Mouse (Mus musculus) midbrain, embryonic 14.5 days (tissue): ENCODE data around the gene Dock8. TPM values are rescaled to one million over a fixed set of nuclear protein-coding genes. Genes with fewer than 3 reads are reported as not detected.

ENCODE experiments used
- ATAC-seq: fragments of 200-750 bp; cut with Nextera tagmentation; 2 replicates; pipeline ENCODE4 v1.8.0; 2017; ENCODE audit warnings: moderate number of reproducible peaks, moderate library complexity; ENCODE audit not compliant: low FRiP score, low TSS enrichment
- DNase-seq: peaks from one replicate; pipeline ENCODE4 v3.0.0-alpha.2; 2015
- H3K27ac ChIP-seq: fragments of 300-500 bp; sonication (generic); replicated peaks from 2 replicates; pipeline ENCODE4 v1.5.1; 2014; ENCODE audit warnings: mild to moderate bottlenecking, low read depth, low read length, moderate library complexity
- H3K27me3 ChIP-seq: fragments of 300-500 bp; sonication (generic); 2 replicates; pipeline ENCODE4 v1.6.1; 2014; ENCODE audit warnings: low read length, control low read depth, mixed read lengths; ENCODE audit not compliant: control insufficient read depth, insufficient read depth
- H3K36me3 ChIP-seq: fragments of 300-500 bp; sonication (generic); 2 replicates; pipeline ENCODE4 v1.6.1; 2014; ENCODE audit warnings: low read length, control low read depth; ENCODE audit not compliant: control insufficient read depth, insufficient read depth
- H3K4me1 ChIP-seq: fragments of 300-500 bp; sonication (generic); 2 replicates; pipeline ENCODE4 v1.6.1; 2014; ENCODE audit warnings: mild to moderate bottlenecking, antibody characterized with exemption, low read length, control low read depth; ENCODE audit not compliant: control insufficient read depth, insufficient read depth
- H3K4me2 ChIP-seq: fragments of 300-500 bp; sonication (generic); 2 replicates; pipeline ENCODE4 v1.6.1; 2014; ENCODE audit warnings: mild to moderate bottlenecking, low read length, moderate library complexity
- H3K4me3 ChIP-seq: fragments of 300-500 bp; sonication (generic); replicated peaks from 2 replicates; pipeline ENCODE4 v1.5.1; 2014; ENCODE audit warnings: low read depth, low read length
- H3K9ac ChIP-seq: fragments of 300-500 bp; sonication (generic); replicated peaks from 2 replicates; pipeline ENCODE4 v1.6.1; 2014; ENCODE audit warnings: mild to moderate bottlenecking, low read length, moderate library complexity
- H3K9me3 ChIP-seq: fragments of 300-500 bp; sonication (generic); 2 replicates; pipeline ENCODE4 v1.6.1; 2016; ENCODE audit warnings: low read length, control low read depth, mixed read lengths; ENCODE audit not compliant: control insufficient read depth
- WGBS: fragments of 180-500 bp; shearing (Covaris S2); extraction: QIAGEN DNeasy Blood & Tissue Kit; methylation state at CpG from one replicate; pipeline ENCODE4 v1.1.7; 2014; 5-methylcytosine and 5-hydroxymethylcytosine counted together
- polyA plus RNA-seq: library from polyadenylated mRNA; unstranded; fragments of >200 nt; fragmentation: Nextera tagmentation; extraction: Ambion mirVana; gene quantifications from 2 replicates; pipeline ENCODE4 v1.2.1, GENCODE M21; 2014

Dock8 gene
- polyA plus RNA-seq, 1 experiment from 2014 or later: 0.41 TPM

- no peaks in the 10 kb centered on the region for H3K27me3 ChIP-seq
- no peaks in the 10 kb centered on the region for H3K4me1 ChIP-seq
- H3K4me3 ChIP-seq: no peak overlapping the region
- 92% methylated on average over 10 of the region's 10 CpGs for WGBS
- H3K36me3 ChIP-seq: no peaks in the 10 kb centered on the region
- H3K9me3 ChIP-seq: no peaks in the 10 kb centered on the region
- no peak overlapping the region for H3K9ac ChIP-seq
- DNase-seq: no peak
- ATAC-seq: no peak
- no peak overlapping the region for H3K27ac ChIP-seq
- H3K4me2 ChIP-seq: no peak overlapping the region
These were observed 20.2 kb upstream of the Dock8 start for GRCm38 (mm10) chr19:24978852-24979842.

- H3K4me1 ChIP-seq: no peaks in the 10 kb centered on the region
- WGBS: 59% methylated on average over 8 of the region's 8 CpGs
- ATAC-seq (peak; percentile 48; the same call in 1 of the 2 replicates), DNase-seq (peak; percentile 72)
- no peaks in the 10 kb centered on the region for H3K36me3 ChIP-seq
- no peaks in the 10 kb centered on the region for H3K9me3 ChIP-seq
- H3K4me3 ChIP-seq: no peak overlapping the region
- H3K9ac ChIP-seq: no peak overlapping the region
- no peak overlapping the region for H3K27ac ChIP-seq
- H3K4me2 ChIP-seq: no peak overlapping the region
- H3K27me3 ChIP-seq: no peaks in the 10 kb centered on the region
These were observed 18.0 kb upstream of the Dock8 start for GRCm38 (mm10) chr19:24981294-24981693.

- no peak overlapping the region for H3K4me3 ChIP-seq
- no peaks in the 10 kb centered on the region for H3K9me3 ChIP-seq
- 86% methylated on average over 4 of the region's 4 CpGs for WGBS
- H3K36me3 ChIP-seq: no peaks in the 10 kb centered on the region
- H3K27ac ChIP-seq: no peak overlapping the region
- DNase-seq: no peak
- H3K9ac ChIP-seq: no peak overlapping the region
- no peaks in the 10 kb centered on the region for H3K27me3 ChIP-seq
- no peaks in the 10 kb centered on the region for H3K4me1 ChIP-seq
- ATAC-seq: no peak
- no peak overlapping the region for H3K4me2 ChIP-seq
These were observed 16.3 kb upstream of the Dock8 start for GRCm38 (mm10) chr19:24983050-24983449.

GRCm38 (mm10) chr19:24983857-24984498 lies 15.4 kb upstream of the Dock8 start:
- Histone ChIP-seq H3K4me1 (no peaks in the 10 kb centered on the region), H3K4me2 (no peak overlapping the region), H3K36me3 (no peaks in the 10 kb centered on the region), H3K27me3 (no peaks in the 10 kb centered on the region), H3K27ac (no peak overlapping the region), H3K9ac (no peak overlapping the region), H3K9me3 (no peaks in the 10 kb centered on the region), H3K4me3 (no peak overlapping the region)
- DNase-seq (no peak), ATAC-seq (no peak)
- 83% methylated on average over 7 of the region's 7 CpGs for WGBS

GRCm38 (mm10) chr19:24985045-24985444 lies 14.3 kb upstream of the Dock8 start:
- no peak overlapping the region for H3K4me2 ChIP-seq
- WGBS: 93% methylated on average over 2 of the region's 2 CpGs
- no peak overlapping the region for H3K9ac ChIP-seq
- H3K4me1 ChIP-seq: no peaks in the 10 kb centered on the region
- no peak overlapping the region for H3K27ac ChIP-seq
- ATAC-seq (no peak), DNase-seq (no peak)
- no peaks in the 10 kb centered on the region for H3K27me3 ChIP-seq
- no peaks in the 10 kb centered on the region for H3K9me3 ChIP-seq
- no peak overlapping the region for H3K4me3 ChIP-seq
- H3K36me3 ChIP-seq: no peaks in the 10 kb centered on the region

- Histone ChIP-seq H3K36me3 (no peaks in the 10 kb centered on the region), H3K27ac (no peak overlapping the region), H3K4me3 (no peak overlapping the region), H3K27me3 (no peaks in the 10 kb centered on the region), H3K9me3 (no peaks in the 10 kb centered on the region), H3K4me1 (no peaks in the 10 kb centered on the region), H3K9ac (no peak overlapping the region), H3K4me2 (no peak overlapping the region)
- ATAC-seq (no peak), DNase-seq (no peak)
- WGBS: 71% methylated on average over 4 of the region's 4 CpGs
These were observed 12.0 kb upstream of the Dock8 start for GRCm38 (mm10) chr19:24987355-24987754.

GRCm38 (mm10) chr19:24988831-24989230 lies 10.5 kb upstream of the Dock8 start:
- no peaks in the 10 kb centered on the region for H3K9me3 ChIP-seq
- 90% methylated on average over 5 of the region's 5 CpGs for WGBS

GRCm38 (mm10) chr19:24990138-24990822 lies 9.1 kb upstream of the Dock8 start:
- DNase-seq (no peak), ATAC-seq (no peak)
- Histone ChIP-seq H3K4me2 (no peak overlapping the region), H3K27me3 (no peaks in the 10 kb centered on the region), H3K9ac (no peak overlapping the region), H3K36me3 (no peaks in the 10 kb centered on the region), H3K9me3 (no peaks in the 10 kb centered on the region), H3K4me1 (no peaks in the 10 kb centered on the region), H3K27ac (no peak overlapping the region), H3K4me3 (no peak overlapping the region)
- WGBS: 81% methylated on average over 7 of the region's 7 CpGs

More at GRCm38 (mm10) chr19:24988831-24989230, 10.5 kb upstream of the Dock8 start:
- ATAC-seq: no peak
- Histone ChIP-seq H3K27me3 (no peaks in the 10 kb centered on the region), H3K9ac (no peak overlapping the region), H3K36me3 (no peaks in the 10 kb centered on the region), H3K27ac (no peak overlapping the region), H3K4me2 (no peak overlapping the region), H3K4me1 (no peaks in the 10 kb centered on the region), H3K4me3 (no peak overlapping the region)
- DNase-seq: no peak
